Mouse (Mus musculus) liver, embryonic 14.5 days (tissue): ENCODE measurements around the gene Timmdc1. TPM values are rescaled to one million over a fixed set of nuclear protein-coding genes. Genes with fewer than 3 reads are reported as not detected.

Experiments
- ATAC-seq: fragments of 200-750 bp; cut with Nextera tagmentation; 2 replicates; pipeline ENCODE4 v1.8.0; 2017; ENCODE audit warnings: moderate number of reproducible peaks, mild to moderate bottlenecking, moderate library complexity; ENCODE audit not compliant: insufficient read depth
- DNase-seq, 3 experiments: peaks; one replicate each; pipeline ENCODE4 v3.0.0-alpha.2; 2012 to 2013; ENCODE audit warnings: low read depth in 3 of 3, low spot score in 3 of 3
- H3K27ac ChIP-seq: fragments of 300-500 bp; sonication (generic); 2 replicates; pipeline ENCODE4 v1.5.1; 2014; ENCODE audit warnings: moderate library complexity, mild to moderate bottlenecking, control low read depth, inconsistent platforms
- H3K27me3 ChIP-seq: fragments of 300-500 bp; sonication (generic); 2 replicates; pipeline ENCODE4 v1.6.1; 2014; ENCODE audit warnings: mild to moderate bottlenecking, low read length, moderate library complexity; ENCODE audit not compliant: control insufficient read depth, insufficient read depth
- H3K36me3 ChIP-seq: fragments of 300-500 bp; sonication (generic); replicated peaks from 2 replicates; pipeline ENCODE4 v1.6.1; 2014; ENCODE audit warnings: low read depth; ENCODE audit not compliant: control insufficient read depth, insufficient read depth
- H3K4me1 ChIP-seq, 2 experiments: fragments of 200-500 bp in 1 of 2; fragments of 300-500 bp in 1 of 2; sonication (generic) in 1 of 2; replicated peaks; 2 replicates each; pipeline ENCODE4 v1.6.1; 2012 to 2014; ENCODE audit warnings: antibody characterized with exemption in 1 of 2, inconsistent platforms in 1 of 2, low read length in 1 of 2; ENCODE audit not compliant: control insufficient read depth in 2 of 2, insufficient read depth in 2 of 2
- H3K4me2 ChIP-seq: fragments of 300-500 bp; sonication (generic); 2 replicates; pipeline ENCODE4 v1.6.1; 2014; ENCODE audit warnings: low read depth, mild to moderate bottlenecking, control low read depth, moderate library complexity
- H3K4me3 ChIP-seq, 2 experiments: fragments of 200-500 bp in 1 of 2; fragments of 300-500 bp in 1 of 2; sonication (generic) in 1 of 2; 2 replicates each; pipeline ENCODE4 v1.5.1; 2012 to 2014; ENCODE audit warnings: low read depth in 2 of 2, low read length in 2 of 2, mild to moderate bottlenecking in 2 of 2, control low read depth in 1 of 2, inconsistent platforms in 1 of 2, moderate library complexity in 1 of 2; ENCODE audit not compliant: insufficient read depth in 1 of 2
- H3K9ac ChIP-seq: fragments of 300-500 bp; sonication (generic); replicated peaks from 2 replicates; pipeline ENCODE4 v1.6.1; 2014; ENCODE audit warnings: mild to moderate bottlenecking, control low read depth, moderate library complexity
- H3K9me3 ChIP-seq: fragments of 300-500 bp; sonication (generic); 2 replicates; pipeline ENCODE4 v1.6.1; 2016; ENCODE audit warnings: low read length, mixed read lengths; ENCODE audit not compliant: control insufficient read depth
- CTCF ChIP-seq: IDR thresholded peaks from 2 replicates; pipeline ENCODE4 v1.5.1; 2016; ENCODE audit warnings: antibody characterized with exemption, low read depth, control low read depth
- EP300 ChIP-seq: IDR thresholded peaks from 2 replicates; pipeline ENCODE4 v1.6.1; 2016; ENCODE audit warnings: antibody characterized with exemption, low read depth
- WGBS: fragments of 180-500 bp; shearing (Covaris S2); extraction: QIAGEN DNeasy Blood & Tissue Kit; methylation state at CpG from one replicate; pipeline ENCODE4 v1.1.7; 2014; ENCODE audit not compliant: insufficient replicate concordance; 5-methylcytosine and 5-hydroxymethylcytosine counted together
- polyA plus RNA-seq, 2 experiments: library from polyadenylated mRNA; depleted of rRNA in 1 of 2; stranded (reverse) in 1 of 2; unstranded in 1 of 2; fragments of >200 nt; fragmentation: Nextera tagmentation in 1 of 2; extraction: Ambion mirVana in 1 of 2; gene quantifications; 2 replicates each; pipeline versions ENCODE4 v1.2.1 to v1.2.3; 2012 to 2014

Gene Timmdc1
- polyA plus RNA-seq, 2 experiments = 5.6 to 7.2 TPM

DNA sequence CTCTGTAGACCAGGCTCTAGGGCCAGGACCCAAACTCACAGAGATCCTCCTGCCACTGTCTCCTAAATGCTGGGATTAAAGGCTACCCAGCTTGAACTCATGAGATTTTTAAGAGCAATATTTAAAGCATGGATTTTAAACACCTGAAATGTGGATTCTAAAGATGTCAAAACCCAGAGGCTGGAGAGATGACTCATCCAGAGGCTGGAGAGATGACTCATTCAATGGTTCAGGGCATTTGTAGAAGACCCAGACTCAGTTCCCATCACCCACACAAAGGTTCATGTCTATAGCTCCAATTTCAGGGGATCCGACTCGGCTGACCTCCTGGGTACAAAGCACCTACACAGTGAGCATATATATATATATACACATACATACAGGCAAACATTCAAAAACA lies 3.3 kb downstream of the Timmdc1 start:
- Histone ChIP-seq H3K27ac (no peak overlapping the region), H3K27me3 (no peaks in the 10 kb centered on the region), H3K36me3 (peaks cover 16% of the 10 kb centered on the region), H3K4me3 (no peak overlapping the region), H3K4me1 (peaks cover 9 to 11% of the 10 kb centered on the region in 2 experiments), H3K9me3 (no peaks in the 10 kb centered on the region), H3K4me2 (no peak overlapping the region), H3K9ac (no peak overlapping the region)
- ATAC-seq = no peak
- TF ChIP-seq CTCF (no peak), EP300 (no peak)
- no peak for DNase-seq
- WGBS = 88% methylated on average over 2 of the region's 2 CpGs

DNA sequence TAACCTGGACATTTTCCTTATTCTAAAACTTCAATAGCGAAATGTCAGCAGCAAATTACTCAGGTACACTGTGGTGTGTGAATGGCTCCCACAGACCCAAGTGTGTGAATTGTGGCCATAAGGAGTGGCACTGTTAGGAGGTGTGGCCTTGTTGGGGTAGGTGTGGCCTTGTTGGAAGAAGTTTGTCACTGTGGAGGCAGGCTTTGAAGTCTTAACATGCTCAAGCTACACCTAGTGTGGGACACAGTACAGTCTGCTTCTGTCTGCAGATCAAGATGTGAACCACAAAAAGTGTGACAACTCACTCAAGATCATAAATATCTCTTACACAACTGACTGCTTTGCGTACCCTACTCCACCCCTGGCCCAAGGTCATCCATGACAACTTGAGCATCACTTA lies 11.6 kb downstream of the Timmdc1 start:
- Histone ChIP-seq H3K9ac (no peak overlapping the region), H3K27me3 (no peaks in the 10 kb centered on the region), H3K9me3 (no peaks in the 10 kb centered on the region), H3K36me3 (peaks cover 13% of the 10 kb centered on the region), H3K4me1 (no peaks in the 10 kb centered on the region), H3K27ac (no peak overlapping the region), H3K4me2 (no peak overlapping the region), H3K4me3 (no peak overlapping the region)
- 82% methylated on average over 2 of the region's 2 CpGs for WGBS
- ATAC-seq (no peak), DNase-seq (no peak)
- TF ChIP-seq EP300 (no peak), CTCF (no peak)

DNA sequence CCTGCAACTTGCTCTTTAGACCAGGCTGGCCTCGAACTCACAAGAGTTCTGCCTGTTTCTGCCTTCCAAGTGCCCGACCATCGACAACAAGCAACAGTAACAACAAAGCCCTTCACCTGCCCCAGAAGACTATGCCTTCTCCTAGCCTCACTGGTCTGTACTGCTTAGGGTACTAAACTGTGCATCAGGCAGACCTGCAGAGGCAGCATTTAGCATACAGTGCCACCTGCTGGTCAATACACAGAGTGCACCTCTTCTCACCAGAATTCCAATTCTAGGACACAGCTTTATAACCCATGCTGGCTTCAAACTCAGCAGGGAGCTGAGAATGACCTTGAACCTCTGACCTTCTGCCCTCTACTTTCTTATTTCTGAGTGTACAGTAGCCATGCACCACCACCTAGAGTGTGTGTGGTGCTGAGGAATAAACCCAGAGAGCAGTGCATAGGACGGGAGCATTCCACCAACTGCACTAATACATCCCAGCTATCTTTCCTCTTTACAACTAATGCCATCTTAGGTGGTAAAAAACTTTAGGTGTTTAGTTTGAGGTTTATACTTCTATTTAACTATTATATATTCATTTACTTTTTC lies 16.3 kb downstream of the Timmdc1 start:
- TF ChIP-seq EP300 (no peak), CTCF (peak; percentile 98)
- Histone ChIP-seq H3K27ac (no peak overlapping the region), H3K4me3 (no peak overlapping the region), H3K36me3 (no peaks in the 10 kb centered on the region; the same call in none of the 2 replicates), H3K27me3 (no peaks in the 10 kb centered on the region), H3K4me1 (no peaks in the 10 kb centered on the region), H3K9me3 (no peaks in the 10 kb centered on the region), H3K9ac (no peak overlapping the region), H3K4me2 (no peak overlapping the region)
- 64% methylated on average over 4 of the region's 4 CpGs for WGBS
- ATAC-seq (no peak), DNase-seq (peak in 2 of 3 experiments; percentile 38 to 43)

- no peaks in the 10 kb centered on the region for H3K9me3 ChIP-seq
- TF ChIP-seq EP300 = no peak
- no peak for TF ChIP-seq CTCF
- H3K27me3 ChIP-seq = no peaks in the 10 kb centered on the region
- no peak for DNase-seq
- peaks cover 2% of the 10 kb centered on the region for H3K36me3 ChIP-seq
- H3K4me3 ChIP-seq = no peak overlapping the region
- no peak overlapping the region for H3K4me2 ChIP-seq
- H3K9ac ChIP-seq = no peak overlapping the region
- ATAC-seq = no peak
- WGBS = 73% methylated on average over 4 of the region's 4 CpGs
- H3K27ac ChIP-seq = no peak overlapping the region
- no peaks in the 10 kb centered on the region for H3K4me1 ChIP-seq
Observed at GRCm38 (mm10) chr16:38503528-38503927, 18.9 kb downstream of the Timmdc1 start.

DNA sequence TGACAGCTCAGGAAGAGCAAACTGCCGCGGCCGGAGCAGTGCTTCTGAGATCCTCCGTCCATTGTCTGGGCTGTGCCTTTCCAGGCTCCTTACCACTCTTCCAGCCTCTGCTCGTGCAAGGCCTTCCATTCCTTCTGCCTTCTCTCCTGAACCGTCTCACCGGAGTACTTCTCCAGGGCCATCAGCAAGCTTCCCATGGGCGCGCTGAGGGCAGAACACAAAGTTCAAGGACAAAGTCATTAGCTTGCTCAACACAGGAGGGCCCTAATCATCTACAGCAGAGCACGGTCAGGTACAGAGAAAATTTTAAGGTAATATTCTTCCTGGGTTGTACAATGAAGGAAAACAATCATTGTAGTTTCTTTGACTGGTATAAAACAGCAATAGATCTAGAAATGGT lies 20.0 kb downstream of the Timmdc1 start:
- Histone ChIP-seq H3K4me2 (no peak overlapping the region), H3K27me3 (no peaks in the 10 kb centered on the region), H3K27ac (no peak overlapping the region), H3K36me3 (peaks cover 8% of the 10 kb centered on the region), H3K9ac (no peak overlapping the region), H3K4me3 (no peak overlapping the region), H3K4me1 (no peaks in the 10 kb centered on the region), H3K9me3 (no peaks in the 10 kb centered on the region)
- ATAC-seq (no peak), DNase-seq (no peak)
- no peak for TF ChIP-seq CTCF
- no peak for TF ChIP-seq EP300
- WGBS = 86% methylated on average over 10 of the region's 10 CpGs
